In the genomic region with DNA sequence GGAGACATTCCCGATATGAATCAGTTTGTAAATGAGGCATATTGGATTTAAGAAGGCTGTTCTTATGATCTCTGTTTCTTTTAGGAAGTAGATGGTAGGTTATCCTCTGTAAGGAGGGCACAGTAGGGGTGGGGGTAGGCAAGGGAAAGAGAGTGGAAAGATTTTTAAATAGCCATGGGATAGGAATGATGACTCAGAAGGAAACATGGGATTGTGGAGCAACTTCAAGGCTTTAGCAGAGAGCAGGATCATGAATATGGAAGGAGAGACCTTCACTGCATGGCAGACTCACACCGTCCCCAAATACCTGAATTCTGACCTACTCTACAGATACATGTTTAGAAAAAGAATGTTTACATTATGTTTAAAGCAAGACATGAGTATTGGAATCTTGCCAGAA, we compare ENCODE assay signal across 1 mouse cellular context.
TF ChIP-seq lines count a peak whose summit lies in the region.

No protein-coding gene starts in this region.

TF ChIP-seq in myocyte, 11 proteins besides CTCF, POLR2A, EP300 and RAD21 (continued from another document):
- no peak for TF ChIP-seq TCF12 (IDR thresholded peaks at IDR 0.05; ENCODE audit: insufficient read depth, poor library complexity, severe bottlenecking)
- no peak for TF ChIP-seq SRF (IDR thresholded peaks at IDR 0.05; ENCODE audit: control insufficient read depth, insufficient read length, low read depth)
- no peak for TF ChIP-seq MYOG (IDR thresholded peaks at IDR 0.05; ENCODE audit: control insufficient read depth in 1 of 3, insufficient read depth in 1 of 3, insufficient read length in 2 of 3, low read depth in 2 of 3)
- no peak for TF ChIP-seq MYOD1 (IDR thresholded peaks at IDR 0.05; ENCODE audit: control insufficient read depth in 1 of 3, insufficient read length in 2 of 3, low read depth in 2 of 3)
- no peak for TF ChIP-seq E2F4 (IDR thresholded peaks at IDR 0.05; ENCODE audit: insufficient read depth)
- TF ChIP-seq POLR2AphosphoS2 (IDR thresholded peaks at IDR 0.05; ENCODE audit: insufficient read length, low read depth), result no peak
- no peak for TF ChIP-seq REST (IDR thresholded peaks at IDR 0.05; ENCODE audit: insufficient read depth, insufficient read length)
- no peak for TF ChIP-seq CEBPB (IDR thresholded peaks at IDR 0.05; ENCODE audit: insufficient read depth, poor library complexity, severe bottlenecking)
